Mouse (Mus musculus): Measurements from ENCODE around the gene Scn9a. TPM values are rescaled to one million over a fixed set of nuclear protein-coding genes. Genes with fewer than 3 reads are reported as not detected.

Scn9a gene
- total and polyA plus RNA-seq, 2 experiments: not detected

DNA sequence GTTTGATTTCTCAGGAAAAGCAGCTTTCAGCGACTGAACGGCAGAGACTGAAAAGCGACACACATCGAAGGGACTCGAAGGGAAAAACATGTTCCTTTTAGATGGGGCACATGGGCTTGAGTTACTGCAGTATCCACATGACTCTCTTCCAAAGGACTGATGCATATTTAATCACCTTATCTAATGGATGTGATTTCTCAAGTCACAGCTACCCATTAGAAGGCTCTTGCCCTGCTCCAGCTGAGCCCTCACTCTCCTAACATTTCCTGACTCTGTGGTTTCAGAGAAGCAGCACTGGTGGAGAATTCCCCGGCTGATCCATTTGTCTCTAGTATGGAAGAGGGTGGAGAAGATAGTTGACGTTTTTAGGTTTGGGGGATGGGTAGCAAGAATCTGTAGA is 23.7 kb downstream of the Scn9a start:
- TF ChIP-seq POLR2A (IDR thresholded peaks at IDR 0.05; ENCODE audit: extremely low read depth, insufficient read depth, low read length) (no peak), CTCF (IDR thresholded peaks at IDR 0.05; ENCODE audit: low read depth, low read length) (no peak)
- H3K79me2 ChIP-seq (ENCODE audit: control insufficient read depth, insufficient read depth, low read length): no peaks in the 10 kb centered on the region
- H3K4me3 ChIP-seq (ENCODE audit: insufficient read depth, low read depth, low read length): no peak overlapping the region
- H3K27me3 ChIP-seq (ENCODE audit: control insufficient read depth, insufficient read depth, low read length): no peaks in the 10 kb centered on the region
- no peak overlapping the region for H3K27ac ChIP-seq (replicated peaks; ENCODE audit: insufficient read depth, low read depth, low read length)
- no peak overlapping the region for H3K9ac ChIP-seq (ENCODE audit: low read depth, low read length)
- no peak for DNase-seq (ENCODE audit: extremely low read depth, low read depth, low spot score)
- H3K36me3 ChIP-seq (ENCODE audit: control insufficient read depth, insufficient read depth, low read length): no peaks in the 10 kb centered on the region
- 76% methylated on average over 7 of the region's 7 CpGs for whole genome bisulfite sequencing
- no peaks in the 10 kb centered on the region for H3K4me1 ChIP-seq (ENCODE audit: control insufficient read depth, insufficient read depth, low read length)

- Histone ChIP-seq H3K4me1 (ENCODE audit: control insufficient read depth, insufficient read depth, low read length) (no peaks in the 10 kb centered on the region), H3K9ac (ENCODE audit: low read depth, low read length) (no peak overlapping the region), H3K27me3 (ENCODE audit: control insufficient read depth, insufficient read depth, low read length) (no peaks in the 10 kb centered on the region), H3K36me3 (ENCODE audit: control insufficient read depth, insufficient read depth, low read length) (no peaks in the 10 kb centered on the region), H3K27ac (replicated peaks; ENCODE audit: insufficient read depth, low read depth, low read length) (no peak overlapping the region), H3K79me2 (ENCODE audit: control insufficient read depth, insufficient read depth, low read length) (no peaks in the 10 kb centered on the region), H3K4me3 (ENCODE audit: insufficient read depth, low read depth, low read length) (no peak overlapping the region)
- 78% methylated on average over 6 of the region's 6 CpGs for WGBS
- TF ChIP-seq POLR2A (IDR thresholded peaks at IDR 0.05; ENCODE audit: extremely low read depth, insufficient read depth, low read length) (no peak), CTCF (IDR thresholded peaks at IDR 0.05; ENCODE audit: low read depth, low read length) (no peak)
- DNase-seq (ENCODE audit: extremely low read depth, low read depth, low spot score): no peak
Observed at GRCm38 (mm10) chr2:66597313-66597712, 37.4 kb downstream of the Scn9a start.

- no peaks in the 10 kb centered on the region for H3K4me1 ChIP-seq (ENCODE audit: control insufficient read depth, insufficient read depth, low read length)
- no peak overlapping the region for H3K9ac ChIP-seq (ENCODE audit: low read depth, low read length)
- no peaks in the 10 kb centered on the region for H3K79me2 ChIP-seq (ENCODE audit: control insufficient read depth, insufficient read depth, low read length)
- no peak for DNase-seq (ENCODE audit: extremely low read depth, low read depth, low spot score)
- H3K36me3 ChIP-seq (ENCODE audit: control insufficient read depth, insufficient read depth, low read length): no peaks in the 10 kb centered on the region
- H3K27me3 ChIP-seq (ENCODE audit: control insufficient read depth, insufficient read depth, low read length): no peaks in the 10 kb centered on the region
- no peak for TF ChIP-seq POLR2A (IDR thresholded peaks at IDR 0.05; ENCODE audit: extremely low read depth, insufficient read depth, low read length)
- no peak for TF ChIP-seq CTCF (IDR thresholded peaks at IDR 0.05; ENCODE audit: low read depth, low read length)
- 54% methylated on average over 5 of the region's 5 CpGs for WGBS
- no peak overlapping the region for H3K27ac ChIP-seq (replicated peaks; ENCODE audit: insufficient read depth, low read depth, low read length)
- no peak overlapping the region for H3K4me3 ChIP-seq (ENCODE audit: insufficient read depth, low read depth, low read length)
Observed at GRCm38 (mm10) chr2:66596145-66596544, 38.6 kb downstream of the Scn9a start.

GRCm38 (mm10) chr2:66590151-66590550 is 44.6 kb downstream of the Scn9a start:
- Histone ChIP-seq H3K4me3 (ENCODE audit: insufficient read depth, low read depth, low read length) (no peak overlapping the region), H3K27ac (replicated peaks; ENCODE audit: insufficient read depth, low read depth, low read length) (no peak overlapping the region), H3K79me2 (ENCODE audit: control insufficient read depth, insufficient read depth, low read length) (no peaks in the 10 kb centered on the region), H3K27me3 (ENCODE audit: control insufficient read depth, insufficient read depth, low read length) (no peaks in the 10 kb centered on the region), H3K9ac (ENCODE audit: low read depth, low read length) (no peak overlapping the region), H3K36me3 (ENCODE audit: control insufficient read depth, insufficient read depth, low read length) (no peaks in the 10 kb centered on the region), H3K4me1 (ENCODE audit: control insufficient read depth, insufficient read depth, low read length) (no peaks in the 10 kb centered on the region)
- no peak for DNase-seq (ENCODE audit: extremely low read depth, low read depth, low spot score)
- 48% methylated on average over 3 of the region's 3 CpGs for WGBS
- no peak for TF ChIP-seq CTCF (IDR thresholded peaks at IDR 0.05; ENCODE audit: low read depth, low read length)
- TF ChIP-seq POLR2A (IDR thresholded peaks at IDR 0.05; ENCODE audit: extremely low read depth, insufficient read depth, low read length): no peak

DNA sequence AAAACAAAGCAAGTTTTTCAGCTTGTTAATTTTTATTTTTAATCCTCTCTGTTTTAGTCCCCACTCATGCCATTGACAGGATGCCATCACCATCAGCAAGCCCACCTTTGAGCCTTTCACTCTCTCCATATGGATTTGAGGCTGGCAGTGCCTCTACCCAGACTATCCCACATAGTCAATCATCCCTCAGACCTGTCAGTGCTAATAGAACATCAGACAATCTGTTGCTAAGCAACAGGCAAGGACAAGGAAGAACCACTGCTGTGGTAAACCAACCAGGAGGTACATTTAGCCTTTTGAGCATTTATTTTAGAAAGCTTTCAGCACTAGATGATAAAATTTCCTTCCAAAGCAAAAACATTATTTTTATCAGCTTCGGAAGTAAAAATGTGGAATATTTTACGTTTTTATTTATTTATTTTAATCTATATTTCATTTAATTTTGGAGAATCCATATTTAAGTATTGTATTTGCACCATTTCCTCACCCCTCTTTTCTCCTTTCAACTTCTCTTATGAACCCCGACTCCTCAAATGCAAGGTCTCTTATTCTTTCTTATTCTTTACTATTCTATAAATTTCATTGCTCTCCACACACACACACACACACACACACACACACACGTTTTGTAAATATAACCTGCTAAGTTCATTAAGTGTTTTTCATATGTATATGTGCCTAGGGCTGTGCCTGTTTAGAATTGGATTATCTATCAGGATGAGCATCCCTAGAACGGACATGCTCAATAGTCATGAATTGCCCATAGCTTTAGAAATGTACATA is 54.5 kb downstream of the Scn9a start:
- WGBS: 57% methylated on average over 5 of the region's 5 CpGs
- no peak overlapping the region for H3K27ac ChIP-seq (replicated peaks; ENCODE audit: insufficient read depth, low read depth, low read length)
- no peaks in the 10 kb centered on the region for H3K4me1 ChIP-seq (ENCODE audit: control insufficient read depth, insufficient read depth, low read length)
- H3K79me2 ChIP-seq (ENCODE audit: control insufficient read depth, insufficient read depth, low read length): no peaks in the 10 kb centered on the region
- H3K4me3 ChIP-seq (ENCODE audit: insufficient read depth, low read depth, low read length): no peak overlapping the region
- H3K27me3 ChIP-seq (ENCODE audit: control insufficient read depth, insufficient read depth, low read length): no peaks in the 10 kb centered on the region
- TF ChIP-seq POLR2A (IDR thresholded peaks at IDR 0.05; ENCODE audit: extremely low read depth, insufficient read depth, low read length): no peak
- no peak for TF ChIP-seq CTCF (IDR thresholded peaks at IDR 0.05; ENCODE audit: low read depth, low read length)
- DNase-seq (ENCODE audit: extremely low read depth, low read depth, low spot score): no peak
- no peak overlapping the region for H3K9ac ChIP-seq (ENCODE audit: low read depth, low read length)
- H3K36me3 ChIP-seq (ENCODE audit: control insufficient read depth, insufficient read depth, low read length): no peaks in the 10 kb centered on the region

DNA sequence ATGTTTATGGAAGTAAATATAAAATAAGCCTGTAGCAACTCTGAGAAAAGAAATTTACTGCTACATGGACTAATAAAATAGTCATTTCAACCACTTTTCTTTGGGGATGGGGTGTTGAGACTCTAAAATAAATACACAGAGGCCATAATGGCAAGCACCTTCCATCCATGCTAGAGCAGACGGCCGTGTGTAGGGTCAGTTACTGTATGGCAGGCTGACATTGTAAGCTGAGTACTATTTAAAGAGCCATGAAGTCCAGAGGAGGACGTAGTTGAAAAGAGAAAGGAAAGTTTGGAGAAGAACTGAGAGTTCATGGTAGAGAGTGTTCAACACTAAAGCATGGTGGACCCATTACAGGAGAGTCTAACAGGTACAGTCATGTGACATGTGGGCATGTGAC is 86.5 kb downstream of the Scn9a start:
- TF ChIP-seq CTCF (IDR thresholded peaks at IDR 0.05; ENCODE audit: low read depth, low read length): no peak
- TF ChIP-seq POLR2A (IDR thresholded peaks at IDR 0.05; ENCODE audit: extremely low read depth, insufficient read depth, low read length): no peak

More for the DNA sequence above, 86.5 kb downstream of the Scn9a start:
- DNase-seq (ENCODE audit: extremely low read depth, low read depth, low spot score): no peak
- Histone ChIP-seq H3K4me3 (ENCODE audit: insufficient read depth, low read depth, low read length) (no peak overlapping the region), H3K9ac (ENCODE audit: low read depth, low read length) (no peak overlapping the region), H3K36me3 (ENCODE audit: control insufficient read depth, insufficient read depth, low read length) (no peaks in the 10 kb centered on the region), H3K27me3 (ENCODE audit: control insufficient read depth, insufficient read depth, low read length) (no peaks in the 10 kb centered on the region), H3K27ac (replicated peaks; ENCODE audit: insufficient read depth, low read depth, low read length) (no peak overlapping the region), H3K4me1 (ENCODE audit: control insufficient read depth, insufficient read depth, low read length) (no peaks in the 10 kb centered on the region), H3K79me2 (ENCODE audit: control insufficient read depth, insufficient read depth, low read length) (no peaks in the 10 kb centered on the region)
- 76% methylated on average over 3 of the region's 3 CpGs for WGBS
